Mouse (Mus musculus) midbrain, embryonic 16.5 days (tissue): ENCODE data around the gene Fam198b. TPM values are rescaled to one million over a fixed set of nuclear protein-coding genes. Genes with fewer than 3 reads are reported as not detected.

Experiments used
- ATAC-seq: fragments of 200-750 bp; cut with Nextera tagmentation; 2 replicates; pipeline ENCODE4 v1.8.0; 2017; ENCODE audit warnings: moderate TSS enrichment
- H3K27ac ChIP-seq: fragments of 300-500 bp; sonication (generic); 2 replicates; pipeline ENCODE4 v1.5.1; 2014; ENCODE audit warnings: mild to moderate bottlenecking, low read length, mixed read lengths
- H3K27me3 ChIP-seq: fragments of 300-500 bp; sonication (generic); 2 replicates; pipeline ENCODE4 v1.6.1; 2014; ENCODE audit warnings: low read depth, low read length, mixed read lengths; ENCODE audit not compliant: control insufficient read depth, insufficient read depth
- H3K36me3 ChIP-seq: fragments of 300-500 bp; sonication (generic); 2 replicates; pipeline ENCODE4 v1.6.1; 2014; ENCODE audit warnings: mild to moderate bottlenecking, low read length, moderate library complexity, mixed read lengths; ENCODE audit not compliant: control insufficient read depth, insufficient read depth
- H3K4me1 ChIP-seq: fragments of 300-500 bp; sonication (generic); 2 replicates; pipeline ENCODE4 v1.6.1; 2014; ENCODE audit warnings: mild to moderate bottlenecking, low read length, mixed read lengths; ENCODE audit not compliant: control insufficient read depth, insufficient read depth
- H3K4me2 ChIP-seq: fragments of 300-500 bp; sonication (generic); 2 replicates; pipeline ENCODE4 v1.6.1; 2014; ENCODE audit warnings: mild to moderate bottlenecking, low read length, mixed read lengths
- H3K4me3 ChIP-seq: fragments of 300-500 bp; sonication (generic); 2 replicates; pipeline ENCODE4 v1.5.1; 2014; ENCODE audit warnings: low read depth, mild to moderate bottlenecking, low read length, moderate library complexity, mixed read lengths
- H3K9ac ChIP-seq: fragments of 300-500 bp; sonication (generic); 2 replicates; pipeline ENCODE4 v1.6.1; 2014; ENCODE audit warnings: low read depth, low read length, mixed read lengths
- H3K9me3 ChIP-seq: fragments of 300-500 bp; sonication (generic); replicated peaks from 2 replicates; pipeline ENCODE4 v1.6.1; 2014; ENCODE audit warnings: mild to moderate bottlenecking, low read length, mixed read lengths; ENCODE audit not compliant: control insufficient read depth, poor library complexity, severe bottlenecking
- whole genome bisulfite sequencing: fragments of 180-500 bp; shearing (Covaris S2); extraction: QIAGEN DNeasy Blood & Tissue Kit; methylation state at CpG from one replicate; pipeline ENCODE4 v1.1.7; 2014; 5-methylcytosine and 5-hydroxymethylcytosine counted together
- polyA plus RNA-seq: library from polyadenylated mRNA; unstranded; fragments of >200 nt; fragmentation: Nextera tagmentation; extraction: Ambion mirVana; gene quantifications from 2 replicates; pipeline ENCODE4 v1.2.1, GENCODE M21; 2015

The Fam198b gene
- polyA plus RNA-seq, 1 experiment from 2014 or later: 0.59 TPM

GRCm38 (mm10) chr3:79904238-79904757 is 20.0 kb downstream of the Fam198b start:
- H3K27ac ChIP-seq: no peak overlapping the region
- H3K36me3 ChIP-seq: no peaks in the 10 kb centered on the region
- peaks cover 6% of the 10 kb centered on the region; the same call in 1 of the 2 replicates for H3K4me1 ChIP-seq
- H3K4me3 ChIP-seq: no peak overlapping the region
- peak; percentile 75; the same call in 1 of the 2 replicates for ATAC-seq
- no peak overlapping the region for H3K9ac ChIP-seq
- no peak overlapping the region for H3K4me2 ChIP-seq
- no peaks in the 10 kb centered on the region for H3K27me3 ChIP-seq
- H3K9me3 ChIP-seq: no peaks in the 10 kb centered on the region
- 54% methylated on average over 10 of the region's 10 CpGs for WGBS

DNA sequence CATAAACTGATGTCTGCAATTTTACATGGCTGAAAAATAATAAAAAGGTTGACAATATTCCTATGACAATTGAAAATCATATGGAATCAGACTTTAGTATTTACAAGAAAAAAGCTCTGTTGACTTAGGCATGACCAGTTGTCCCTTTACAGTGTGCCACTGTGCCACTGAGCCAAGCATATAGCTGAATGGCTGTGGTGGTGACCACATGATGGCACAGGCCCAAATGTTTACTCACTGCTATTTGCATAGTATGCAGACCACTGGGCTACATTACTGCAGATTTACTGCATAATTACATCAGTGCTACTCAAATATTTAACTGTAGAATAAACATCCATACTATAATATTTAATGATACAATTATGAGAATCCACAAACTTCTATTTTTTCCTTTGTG is 21.1 kb downstream of the Fam198b start:
- no peak overlapping the region for H3K27ac ChIP-seq
- no peak for ATAC-seq
- H3K4me2 ChIP-seq: no peak overlapping the region
- H3K4me1 ChIP-seq: peaks cover 6% of the 10 kb centered on the region; the same call in 1 of the 2 replicates
- no peak overlapping the region for H3K4me3 ChIP-seq
- H3K9me3 ChIP-seq: no peaks in the 10 kb centered on the region
- H3K9ac ChIP-seq: no peak overlapping the region
- H3K27me3 ChIP-seq: no peaks in the 10 kb centered on the region
- H3K36me3 ChIP-seq: no peaks in the 10 kb centered on the region

DNA sequence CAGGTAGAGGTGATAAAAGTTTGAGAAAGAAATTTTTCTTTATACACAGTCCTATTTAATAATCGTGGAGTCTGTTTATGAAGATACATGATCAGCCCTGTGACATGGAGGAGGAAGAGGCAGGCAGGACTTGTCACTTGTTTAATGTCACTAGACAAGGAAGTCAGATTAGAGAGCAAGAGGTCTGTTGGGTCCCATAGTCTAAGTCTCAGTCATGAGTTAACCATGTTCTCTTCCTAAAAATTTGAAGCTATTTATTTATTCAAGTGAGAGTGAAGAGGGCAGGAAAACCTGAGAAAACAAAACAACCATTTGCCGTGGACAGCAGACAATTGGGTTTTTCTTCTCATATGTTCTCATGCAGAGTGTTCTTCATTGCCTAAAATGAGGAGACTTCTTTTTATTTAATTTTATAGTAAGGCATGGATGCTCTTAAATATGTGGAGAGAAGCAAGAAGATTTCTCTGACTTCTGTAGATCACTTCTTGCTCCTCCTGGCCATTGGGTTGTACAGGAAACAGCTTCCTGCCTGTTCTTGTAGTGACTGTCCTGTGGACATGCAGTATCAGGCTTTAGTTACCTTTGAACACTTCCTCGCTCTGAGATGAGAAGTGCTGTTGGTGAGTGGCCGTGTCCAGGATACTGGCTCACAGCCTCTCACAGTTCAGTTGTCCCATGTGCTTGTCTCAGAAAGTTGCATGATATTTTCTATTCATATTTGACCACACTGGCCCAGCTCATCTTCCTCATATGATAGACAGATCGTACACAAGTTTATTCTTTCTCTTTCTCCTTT is 22.1 kb downstream of the Fam198b start:
- Histone ChIP-seq H3K4me3 (no peak overlapping the region), H3K9me3 (no peaks in the 10 kb centered on the region), H3K9ac (no peak overlapping the region), H3K4me2 (no peak overlapping the region), H3K27me3 (no peaks in the 10 kb centered on the region), H3K36me3 (no peaks in the 10 kb centered on the region), H3K4me1 (peaks cover 6% of the 10 kb centered on the region; the same call in 1 of the 2 replicates), H3K27ac (no peak overlapping the region)
- ATAC-seq: no peak
- 91% methylated on average over 5 of the region's 5 CpGs for WGBS

DNA sequence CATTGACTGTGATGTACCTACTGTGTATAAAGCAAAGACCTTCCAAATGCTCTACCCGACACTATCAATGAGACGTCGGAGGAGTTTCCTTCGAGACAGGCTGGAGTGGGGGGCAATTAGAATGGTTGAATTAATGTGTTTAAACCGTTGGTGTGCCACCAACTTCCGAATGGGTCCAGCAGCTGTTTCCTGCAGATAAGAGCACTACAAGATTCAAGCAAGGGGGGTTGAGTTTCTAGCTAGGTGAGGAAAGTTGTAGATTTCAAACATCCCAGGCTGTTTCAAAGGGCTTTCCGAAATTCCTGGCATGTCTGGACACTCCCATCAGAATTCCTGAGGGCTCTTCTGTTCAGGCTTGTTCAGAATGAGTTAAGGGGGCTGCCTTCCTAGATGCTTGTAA is 22.9 kb downstream of the Fam198b start:
- no peak overlapping the region for H3K4me2 ChIP-seq
- no peaks in the 10 kb centered on the region for H3K9me3 ChIP-seq
- peaks cover 6% of the 10 kb centered on the region; the same call in 1 of the 2 replicates for H3K4me1 ChIP-seq
- WGBS: 77% methylated on average over 7 of the region's 7 CpGs
- ATAC-seq: no peak
- no peak overlapping the region for H3K4me3 ChIP-seq
- H3K27ac ChIP-seq: no peak overlapping the region
- H3K9ac ChIP-seq: no peak overlapping the region
- H3K27me3 ChIP-seq: no peaks in the 10 kb centered on the region
- H3K36me3 ChIP-seq: no peaks in the 10 kb centered on the region

GRCm38 (mm10) chr3:79910375-79911141 is 26.2 kb downstream of the Fam198b start:
- Histone ChIP-seq H3K4me2 (no peak overlapping the region), H3K27ac (no peak overlapping the region), H3K9me3 (no peaks in the 10 kb centered on the region), H3K27me3 (no peaks in the 10 kb centered on the region), H3K9ac (no peak overlapping the region), H3K4me1 (no peaks in the 10 kb centered on the region), H3K4me3 (no peak overlapping the region), H3K36me3 (no peaks in the 10 kb centered on the region)
- no peak for ATAC-seq
- 58% methylated on average over 10 of the region's 10 CpGs for WGBS

- Histone ChIP-seq H3K27me3 (no peaks in the 10 kb centered on the region), H3K27ac (no peak overlapping the region), H3K9ac (no peak overlapping the region), H3K4me1 (no peaks in the 10 kb centered on the region), H3K4me2 (no peak overlapping the region), H3K4me3 (no peak overlapping the region), H3K36me3 (no peaks in the 10 kb centered on the region), H3K9me3 (no peaks in the 10 kb centered on the region)
- WGBS: 89% methylated on average over 3 of the region's 3 CpGs
- ATAC-seq: no peak
These were observed 26.8 kb downstream of the Fam198b start for GRCm38 (mm10) chr3:79911166-79911565.

DNA sequence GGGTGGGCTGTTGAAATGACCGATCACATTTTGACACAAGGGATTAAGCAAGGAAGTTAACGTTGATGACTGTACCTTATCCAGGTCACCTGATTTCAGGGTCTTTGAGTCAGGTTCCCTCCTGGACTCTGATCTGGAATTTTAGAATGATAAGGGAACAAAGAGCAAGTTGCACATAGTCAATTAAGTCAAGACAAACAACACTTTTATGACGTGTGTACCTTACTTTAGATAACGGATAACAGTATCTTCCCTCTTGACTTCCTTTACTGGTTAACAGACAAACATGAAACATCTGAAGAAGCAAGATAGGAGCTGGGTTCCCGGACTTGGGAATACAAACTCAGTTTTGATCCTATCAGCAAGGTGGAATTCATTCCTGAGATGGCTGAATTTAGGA is 29.7 kb downstream of the Fam198b start:
- Histone ChIP-seq H3K27ac (no peak overlapping the region), H3K4me2 (no peak overlapping the region), H3K36me3 (no peaks in the 10 kb centered on the region), H3K9me3 (no peaks in the 10 kb centered on the region), H3K4me1 (no peaks in the 10 kb centered on the region), H3K4me3 (no peak overlapping the region), H3K9ac (no peak overlapping the region), H3K27me3 (no peaks in the 10 kb centered on the region)
- 92% methylated on average over 5 of the region's 5 CpGs for WGBS
- ATAC-seq: no peak

DNA sequence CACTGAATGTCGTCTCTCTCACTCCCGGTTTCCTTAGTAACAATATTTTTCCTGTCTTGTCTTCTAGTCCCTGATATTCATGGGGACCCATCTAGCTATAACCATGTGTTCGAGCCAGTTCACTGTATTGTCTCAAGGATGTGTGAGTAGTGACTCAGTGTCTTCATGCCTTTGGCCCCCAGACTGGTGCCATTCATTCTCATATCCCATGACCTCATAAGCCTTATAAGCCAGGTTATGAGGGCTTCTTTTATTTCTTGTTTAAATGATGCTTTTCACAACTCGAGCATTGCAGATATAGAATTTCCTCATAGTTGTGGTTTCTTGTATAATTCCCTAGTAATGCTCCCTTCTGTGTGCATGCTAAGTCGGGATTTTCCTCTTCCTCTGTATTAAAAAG is 31.9 kb downstream of the Fam198b start:
- Histone ChIP-seq H3K4me1 (no peaks in the 10 kb centered on the region), H3K36me3 (no peaks in the 10 kb centered on the region), H3K27ac (no peak overlapping the region), H3K4me3 (no peak overlapping the region), H3K27me3 (no peaks in the 10 kb centered on the region), H3K9ac (no peak overlapping the region), H3K4me2 (no peak overlapping the region), H3K9me3 (no peaks in the 10 kb centered on the region)
- ATAC-seq: no peak
- 88% methylated on average over 5 of the region's 5 CpGs for WGBS

DNA sequence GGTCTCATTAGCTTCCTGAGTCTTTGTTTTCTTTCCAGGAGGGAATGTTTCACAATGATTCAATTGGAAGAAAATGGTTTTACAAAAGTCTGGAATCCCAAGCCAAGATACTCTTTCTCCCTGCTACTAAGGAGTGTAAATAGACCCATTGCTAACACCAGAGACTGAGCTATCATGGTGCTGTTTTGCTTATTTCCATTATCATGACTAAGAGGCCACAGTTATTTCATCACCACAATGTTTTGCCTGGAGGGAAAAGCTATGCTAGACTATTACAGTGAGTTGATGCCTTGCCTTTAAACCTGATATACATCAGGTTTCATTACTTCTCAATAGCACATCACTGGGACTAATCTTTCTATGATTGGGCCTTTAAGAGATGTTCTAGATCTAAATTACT is 34.4 kb downstream of the Fam198b start:
- no peak overlapping the region for H3K27ac ChIP-seq
- no peak overlapping the region for H3K4me2 ChIP-seq
- no peaks in the 10 kb centered on the region for H3K9me3 ChIP-seq
- no peak for ATAC-seq
- H3K4me1 ChIP-seq: no peaks in the 10 kb centered on the region
- no peak overlapping the region for H3K9ac ChIP-seq
- no peaks in the 10 kb centered on the region for H3K36me3 ChIP-seq
- no peak overlapping the region for H3K4me3 ChIP-seq
- no peaks in the 10 kb centered on the region for H3K27me3 ChIP-seq
